Mouse (Mus musculus): ENCODE results near the gene Dner.

DNA sequence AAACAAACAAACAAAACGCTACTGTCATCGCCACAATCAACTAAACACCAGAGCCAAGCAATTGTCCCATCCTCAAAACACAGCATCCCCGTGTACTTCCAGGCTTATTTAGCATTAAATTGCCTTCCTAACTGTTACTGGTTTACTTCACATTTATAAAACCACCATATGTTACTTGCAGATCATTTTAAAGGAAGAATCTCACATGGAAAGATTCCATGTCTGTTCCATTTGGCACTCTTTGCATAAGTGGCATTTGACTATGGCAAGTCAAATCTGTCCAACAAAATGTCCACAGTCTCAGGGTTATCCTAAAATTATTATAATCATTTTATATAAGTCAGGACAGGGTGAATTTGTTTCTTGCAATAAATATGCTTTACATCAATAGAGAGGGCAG is 299.2 kb downstream of the Dner start:
- TF ChIP-seq POLR2A (IDR thresholded peaks at IDR 0.05; ENCODE audit: borderline replicate concordance, low read depth, low read length) = no peak
- no peak for TF ChIP-seq CTCF (IDR thresholded peaks at IDR 0.05; ENCODE audit: low read depth, low read length)

All from bone marrow macrophage, adult 2 months (primary cell).